Mouse (Mus musculus): ENCODE data around the gene Bbs7. TPM values are rescaled to one million over a fixed set of nuclear protein-coding genes. Genes with fewer than 3 reads are reported as not detected.
"Not testable (repeated sequence)": the region's sequence is repeated elsewhere in the genome, so short reads cannot be mapped to it uniquely, and the experiment has no call there.

Gene Bbs7
- 0.77 and 1.2 TPM in 2 replicates for polyA plus RNA-seq (2012; rRNA removed)

GRCm38 (mm10) chr3:36613202-36613907 is at the start of gene Bbs7:
Bbs7 (minus strand) TSS chr3:36613477.
- DNase-seq (ENCODE audit: low read depth, low spot score) = peak; percentile 50

GRCm38 (mm10) chr3:36645245-36645559 is 31.9 kb upstream of the Bbs7 start:
- not testable (repeated sequence) for DNase-seq (ENCODE audit: low read depth, low spot score)

More at GRCm38 (mm10) chr3:36613202-36613907, at the start of gene Bbs7:
- 2% methylated on average over 38 of the region's 38 CpGs for WGBS

- DNase-seq (ENCODE audit: low read depth, low spot score) = no peak
- 28% methylated on average over 3 of the region's 3 CpGs for WGBS
These were observed 31.4 kb upstream of the Bbs7 start for GRCm38 (mm10) chr3:36644554-36645244.

GRCm38 (mm10) chr3:36643354-36643753 is 30.1 kb upstream of the Bbs7 start:
- 76% methylated on average over 3 of the region's 3 CpGs for WGBS

DNA sequence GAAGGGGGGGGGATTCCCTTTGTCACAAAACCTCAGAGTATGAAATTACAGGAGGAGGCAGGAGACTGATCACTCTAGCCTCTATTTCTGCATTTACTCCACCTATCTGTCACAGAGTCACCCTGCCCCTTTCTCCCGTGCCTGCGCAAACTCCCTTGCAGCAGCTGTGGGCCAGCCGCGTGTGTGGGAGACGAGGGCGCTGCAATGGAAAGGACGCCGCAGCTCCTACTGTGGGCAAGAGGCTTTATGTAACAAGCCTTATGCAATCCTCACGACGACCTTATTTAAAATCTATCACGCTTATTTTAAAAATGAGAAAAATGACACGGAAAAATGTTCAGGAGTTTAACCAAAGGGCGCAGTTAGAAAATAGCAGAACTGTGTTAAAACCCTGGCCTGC is 29.5 kb upstream of the Bbs7 start:
- no peak for DNase-seq (ENCODE audit: low read depth, low spot score)
- 80% methylated on average over 13 of the region's 13 CpGs for WGBS

More at GRCm38 (mm10) chr3:36643354-36643753, 30.1 kb upstream of the Bbs7 start:
- DNase-seq (ENCODE audit: low read depth, low spot score) = no peak

DNA sequence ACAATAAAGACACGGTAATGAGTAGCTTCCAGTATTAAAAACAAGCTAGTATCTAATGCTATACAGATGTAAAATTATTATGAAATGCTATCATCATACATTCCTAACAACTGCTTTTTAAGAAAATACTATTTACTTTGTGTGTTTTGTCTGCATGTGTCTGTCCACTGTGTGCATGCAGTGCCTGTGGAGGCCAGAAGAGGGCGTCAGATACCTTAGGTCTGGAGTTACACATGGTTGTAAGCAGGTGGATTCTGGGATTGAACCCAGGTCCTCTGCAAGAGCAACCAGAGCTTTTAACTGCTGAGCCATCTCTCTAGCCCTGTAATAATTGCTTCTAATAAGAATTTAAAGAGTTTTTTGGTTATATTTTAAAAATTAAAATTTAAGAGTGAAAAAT is 27.5 kb upstream of the Bbs7 start:
- WGBS = 71% methylated on average over 2 of the region's 2 CpGs
- no peak for DNase-seq (ENCODE audit: low read depth, low spot score)

- DNase-seq (ENCODE audit: low read depth, low spot score) = no peak
- 21% methylated on average over 4 of the region's 4 CpGs for WGBS
These were observed 22.2 kb upstream of the Bbs7 start for GRCm38 (mm10) chr3:36635449-36635848.

DNA sequence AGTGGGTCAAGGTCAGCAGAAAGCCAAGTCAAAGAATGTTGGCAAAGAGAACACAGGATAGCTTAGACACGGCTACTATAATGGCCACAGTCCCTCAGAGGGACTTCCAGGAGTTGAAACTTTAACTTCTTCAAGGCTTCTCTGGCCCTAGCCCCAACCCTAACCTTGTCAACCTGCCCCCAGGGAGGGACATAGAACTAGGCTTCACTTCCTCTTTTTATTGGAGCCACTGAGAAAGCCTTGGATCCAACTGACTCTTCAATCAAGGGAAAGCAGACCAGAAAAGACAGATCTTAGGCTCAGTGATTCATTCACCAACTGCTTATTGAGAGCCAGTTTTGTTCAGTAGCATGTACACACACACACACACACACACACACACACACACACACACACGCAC is 13.5 kb upstream of the Bbs7 start:
- 49% methylated on average over 2 of the region's 2 CpGs for WGBS
- DNase-seq (ENCODE audit: low read depth, low spot score) = no peak

GRCm38 (mm10) chr3:36618181-36618580 is 4.9 kb upstream of the Bbs7 start:
- no peak for DNase-seq (ENCODE audit: low read depth, low spot score)
- 71% methylated on average over 7 of the region's 7 CpGs for WGBS

DNA sequence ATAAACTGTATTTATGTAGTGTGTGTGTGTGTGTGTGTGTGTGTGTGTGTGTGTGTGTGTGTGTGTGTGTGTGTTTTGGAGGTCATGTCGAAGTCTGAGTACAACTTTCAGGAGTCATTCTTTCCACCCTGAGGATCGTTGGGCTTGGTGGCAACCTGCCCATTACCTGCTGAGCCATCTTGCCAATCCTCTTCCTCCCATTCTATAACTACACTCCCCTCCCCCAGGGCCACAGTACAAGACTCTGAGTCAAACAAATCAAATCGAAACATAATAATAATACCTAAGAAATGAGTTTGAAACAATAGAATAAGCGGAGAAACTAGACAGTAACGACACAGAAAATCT is 605 bp upstream of the Bbs7 start:
- DNase-seq (ENCODE audit: low read depth, low spot score) = no peak
- 53% methylated on average over 5 of the region's 5 CpGs for WGBS

GRCm38 (mm10) chr3:36612687-36613086 is 590 bp downstream of the Bbs7 start:
- DNase-seq (ENCODE audit: low read depth, low spot score) = no peak

GRCm38 (mm10) chr3:36605894-36606783 is 7.1 kb downstream of the Bbs7 start:
- WGBS = 87% methylated on average over 7 of the region's 7 CpGs
- DNase-seq (ENCODE audit: low read depth, low spot score) = no peak

More at GRCm38 (mm10) chr3:36612687-36613086, 590 bp downstream of the Bbs7 start:
- WGBS = 8% methylated on average over 6 of the region's 6 CpGs

GRCm38 (mm10) chr3:36599773-36600172 is 13.5 kb downstream of the Bbs7 start:
- WGBS = 87% methylated on average over 9 of the region's 9 CpGs
- not testable (repeated sequence) for DNase-seq (ENCODE audit: low read depth, low spot score)

- 25% methylated on average over 3 of the region's 3 CpGs for WGBS
These were observed 14.5 kb downstream of the Bbs7 start for GRCm38 (mm10) chr3:36598811-36599210.

DNA sequence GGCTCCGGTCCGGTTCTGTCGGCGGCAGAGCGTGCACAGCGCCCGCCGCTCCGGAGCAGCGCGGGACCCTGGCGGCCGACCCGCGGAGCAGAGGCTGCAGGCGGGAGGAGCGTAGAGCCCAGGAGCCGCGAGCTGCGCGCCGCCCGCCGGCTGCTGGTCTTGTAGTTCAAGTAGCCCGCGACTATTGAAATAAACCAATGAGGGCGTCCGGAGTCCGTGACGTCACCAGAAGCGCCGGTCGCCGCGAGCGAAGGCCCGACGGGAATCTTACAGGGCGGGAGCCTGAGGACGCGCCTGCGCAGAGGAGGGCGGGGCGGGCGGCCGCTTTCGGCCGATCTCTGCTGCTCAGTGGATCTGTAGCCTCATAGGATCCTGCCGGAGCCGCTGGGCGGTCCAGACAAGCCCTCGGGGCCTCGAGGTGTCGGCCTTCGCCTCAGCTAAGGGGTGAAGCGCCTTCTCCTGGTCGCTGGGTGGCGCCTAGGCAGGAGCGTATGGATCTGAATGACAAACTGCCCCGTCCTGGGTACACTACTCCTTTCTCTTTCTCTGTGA is 41.4 kb downstream of the Bbs7 start, which contains the start of gene Ccna2:
Gene Ccna2, minus strand, starts transcription at position 324 of the 552 bp plus-strand sequence.
- DNase-seq (ENCODE audit: low read depth, low spot score) = peak; percentile 76
- under 1% methylated on average over 60 of the region's 60 CpGs for WGBS

More at GRCm38 (mm10) chr3:36598811-36599210, 14.5 kb downstream of the Bbs7 start:
- peak; percentile 64 for DNase-seq (ENCODE audit: low read depth, low spot score)

GRCm38 (mm10) chr3:36571361-36571826 is 41.9 kb downstream of the Bbs7 start:
- WGBS = under 1% methylated on average over 46 of the region's 46 CpGs
- no peak for DNase-seq (ENCODE audit: low read depth, low spot score)

- no peak for DNase-seq (ENCODE audit: low read depth, low spot score)
- WGBS = 68% methylated on average over 5 of the region's 5 CpGs
These were observed 43.4 kb downstream of the Bbs7 start for GRCm38 (mm10) chr3:36569836-36570235.

GRCm38 (mm10) chr3:36563666-36564065 is 49.6 kb downstream of the Bbs7 start:
- WGBS = 76% methylated on average over 3 of the region's 3 CpGs
- no peak for DNase-seq (ENCODE audit: low read depth, low spot score)

GRCm38 (mm10) chr3:36559606-36560005 is 53.7 kb downstream of the Bbs7 start:
- 66% methylated on average over 4 of the region's 4 CpGs for whole genome bisulfite sequencing
- no peak for DNase-seq (ENCODE audit: low read depth, low spot score)

DNA sequence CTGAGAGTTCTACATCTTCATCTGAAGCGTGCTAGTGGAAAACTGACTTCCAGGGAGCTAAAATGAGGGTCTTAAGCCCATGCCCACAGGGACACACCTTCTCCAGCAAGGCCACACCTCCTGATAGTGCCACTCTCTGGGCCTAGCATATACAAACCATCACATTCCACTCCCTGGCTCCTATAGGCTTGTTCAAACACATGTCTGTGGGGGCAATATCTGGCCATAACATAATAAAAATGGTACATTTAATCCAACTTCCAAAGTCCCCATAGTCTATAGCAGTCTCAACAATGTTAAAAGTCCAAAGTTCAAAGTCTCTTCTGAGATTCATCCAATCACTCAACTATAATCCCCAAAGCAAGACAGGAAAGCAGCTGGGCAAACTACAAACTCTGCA is 55.7 kb downstream of the Bbs7 start:
- no peak for DNase-seq (ENCODE audit: low read depth, low spot score)
- 82% methylated on average over 1 of the region's 1 CpGs for WGBS

Data from large intestine, adult 2 months (tissue).